Mouse (Mus musculus) granulocyte monocyte progenitor cell, adult 5-6 weeks (primary cell): ENCODE measurements around the gene Gpr158. TPM values are rescaled to one million over a fixed set of nuclear protein-coding genes. Genes with fewer than 3 reads are reported as not detected.
A peak's percentile ranks its signal among the peaks of the same experiment; 100 is the strongest.
"Not testable (repeated sequence)": the region's sequence is repeated elsewhere in the genome, so short reads cannot be mapped to it uniquely, and the experiment has no call there.

Experiments used
- ATAC-seq: replicated peaks from 2 replicates; pipeline ENCODE4 v1.8.0; 2016; ENCODE audit warnings: mild to moderate bottlenecking, moderate TSS enrichment, inconsistent platforms; ENCODE audit not compliant: poor library complexity, severe bottlenecking
- total RNA-seq, 2 experiments: library from RNA; stranded (forward) in 1 of 2; stranded (reverse) in 1 of 2; fragments of 200-712, 200-1000 nt in 1 of 2; fragments of >200 nt in 1 of 2; fragmentation: Nextera tagmentation in 1 of 2; gene quantifications; 2 replicates each; pipeline ENCODE4 v1.2.3; 2014 to 2017

Gene Gpr158
- total RNA-seq (2014; fragmentation: Nextera tagmentation) (not detected in 2 replicates), total RNA-seq (2017) (not detected in 2 replicates)

- peak; percentile 89 for ATAC-seq
These were observed at the start of gene Gpr158 for GRCm38 (mm10) chr2:21367345-21368111. Gpr158 (plus strand) TSS chr2:21367542.

GRCm38 (mm10) chr2:21343821-21344220 lies 23.5 kb upstream of the Gpr158 start:
- no peak for ATAC-seq

- ATAC-seq = peak; percentile 55
These were observed 1.2 kb downstream of the Gpr158 start for GRCm38 (mm10) chr2:21368351-21369170.

GRCm38 (mm10) chr2:21369171-21369485 lies 1.8 kb downstream of the Gpr158 start:
- no peak for ATAC-seq

- ATAC-seq = no peak
These were observed 2.2 kb downstream of the Gpr158 start for GRCm38 (mm10) chr2:21369556-21369955.

- no peak for ATAC-seq
These were observed 12.2 kb downstream of the Gpr158 start for GRCm38 (mm10) chr2:21379516-21379915.

GRCm38 (mm10) chr2:21392727-21393126 lies 25.4 kb downstream of the Gpr158 start:
- no peak for ATAC-seq

- ATAC-seq = no peak
These were observed 30.0 kb downstream of the Gpr158 start for GRCm38 (mm10) chr2:21397347-21397746.

- ATAC-seq = no peak
These were observed 32.3 kb downstream of the Gpr158 start for GRCm38 (mm10) chr2:21399657-21400056.

- no peak for ATAC-seq
These were observed 38.3 kb downstream of the Gpr158 start for GRCm38 (mm10) chr2:21405617-21406016.

GRCm38 (mm10) chr2:21407443-21407985 lies 40.2 kb downstream of the Gpr158 start:
- no peak for ATAC-seq

- no peak for ATAC-seq
These were observed 41.5 kb downstream of the Gpr158 start for GRCm38 (mm10) chr2:21408821-21409220.

GRCm38 (mm10) chr2:21430288-21430687 lies 62.9 kb downstream of the Gpr158 start:
- no peak for ATAC-seq

- no peak for ATAC-seq
These were observed 63.8 kb downstream of the Gpr158 start for GRCm38 (mm10) chr2:21431182-21431581.

- ATAC-seq = no peak
These were observed 72.3 kb downstream of the Gpr158 start for GRCm38 (mm10) chr2:21439626-21440025.

GRCm38 (mm10) chr2:21460606-21461005 lies 93.3 kb downstream of the Gpr158 start:
- not testable (repeated sequence) for ATAC-seq

- ATAC-seq = no peak
These were observed 107.6 kb downstream of the Gpr158 start for GRCm38 (mm10) chr2:21474957-21475356.

GRCm38 (mm10) chr2:21496881-21497280 lies 129.5 kb downstream of the Gpr158 start:
- no peak for ATAC-seq

GRCm38 (mm10) chr2:21497965-21498364 lies 130.6 kb downstream of the Gpr158 start:
- ATAC-seq = no peak

GRCm38 (mm10) chr2:21499399-21499798 lies 132.1 kb downstream of the Gpr158 start:
- no peak for ATAC-seq

GRCm38 (mm10) chr2:21507449-21507848 lies 140.1 kb downstream of the Gpr158 start:
- ATAC-seq = no peak
